Mouse (Mus musculus) limb, embryonic 13.5 days (tissue): ENCODE measurements around the gene Gclc. TPM values are rescaled to one million over a fixed set of nuclear protein-coding genes. Genes with fewer than 3 reads are reported as not detected.

ENCODE experiments used
- ATAC-seq: fragments of 200-750 bp; cut with Nextera tagmentation; 2 replicates; pipeline ENCODE4 v1.8.0; 2017; ENCODE audit warnings: low read depth, moderate number of reproducible peaks, moderate TSS enrichment; ENCODE audit not compliant: low FRiP score
- H3K27ac ChIP-seq: fragments of 300-500 bp; sonication (generic); 2 replicates; pipeline ENCODE4 v1.5.1; 2015; ENCODE audit warnings: inconsistent platforms, mild to moderate bottlenecking, moderate library complexity
- H3K27me3 ChIP-seq: fragments of 300-500 bp; sonication (generic); 2 replicates; pipeline ENCODE4 v1.6.1; 2015; ENCODE audit warnings: mild to moderate bottlenecking, inconsistent platforms
- H3K36me3 ChIP-seq: fragments of 300-500 bp; sonication (generic); 2 replicates; pipeline ENCODE4 v1.6.1; 2015; ENCODE audit warnings: inconsistent platforms, mild to moderate bottlenecking, moderate library complexity
- H3K4me1 ChIP-seq: fragments of 300-500 bp; sonication (generic); 2 replicates; pipeline ENCODE4 v1.6.1; 2015; ENCODE audit warnings: inconsistent platforms
- H3K4me2 ChIP-seq: fragments of 300-500 bp; sonication (generic); replicated peaks from 2 replicates; pipeline ENCODE4 v1.6.1; 2015; ENCODE audit warnings: inconsistent platforms, mild to moderate bottlenecking, moderate library complexity
- H3K4me3 ChIP-seq: fragments of 300-500 bp; sonication (generic); 2 replicates; pipeline ENCODE4 v1.5.1; 2015; ENCODE audit warnings: moderate library complexity, mild to moderate bottlenecking, inconsistent platforms
- H3K9ac ChIP-seq: fragments of 300-500 bp; sonication (generic); 2 replicates; pipeline ENCODE4 v1.6.1; 2015; ENCODE audit warnings: mild to moderate bottlenecking, inconsistent platforms
- H3K9me3 ChIP-seq: fragments of 300-500 bp; sonication (generic); 2 replicates; pipeline ENCODE4 v1.6.1; 2016; ENCODE audit warnings: inconsistent platforms
- WGBS: fragments of 180-500 bp; shearing (Covaris S2); methylation state at CpG from one replicate; pipeline ENCODE4 v1.1.7; 2015; 5-methylcytosine and 5-hydroxymethylcytosine counted together
- polyA plus RNA-seq: library from polyadenylated mRNA; unstranded; fragments of >200 nt; fragmentation: Nextera tagmentation; extraction: Ambion mirVana; gene quantifications from 2 replicates; pipeline ENCODE4 v1.2.1, GENCODE M21; 2015

Gclc gene
- polyA plus RNA-seq, 1 experiment from 2014 or later = 11.0 TPM

DNA sequence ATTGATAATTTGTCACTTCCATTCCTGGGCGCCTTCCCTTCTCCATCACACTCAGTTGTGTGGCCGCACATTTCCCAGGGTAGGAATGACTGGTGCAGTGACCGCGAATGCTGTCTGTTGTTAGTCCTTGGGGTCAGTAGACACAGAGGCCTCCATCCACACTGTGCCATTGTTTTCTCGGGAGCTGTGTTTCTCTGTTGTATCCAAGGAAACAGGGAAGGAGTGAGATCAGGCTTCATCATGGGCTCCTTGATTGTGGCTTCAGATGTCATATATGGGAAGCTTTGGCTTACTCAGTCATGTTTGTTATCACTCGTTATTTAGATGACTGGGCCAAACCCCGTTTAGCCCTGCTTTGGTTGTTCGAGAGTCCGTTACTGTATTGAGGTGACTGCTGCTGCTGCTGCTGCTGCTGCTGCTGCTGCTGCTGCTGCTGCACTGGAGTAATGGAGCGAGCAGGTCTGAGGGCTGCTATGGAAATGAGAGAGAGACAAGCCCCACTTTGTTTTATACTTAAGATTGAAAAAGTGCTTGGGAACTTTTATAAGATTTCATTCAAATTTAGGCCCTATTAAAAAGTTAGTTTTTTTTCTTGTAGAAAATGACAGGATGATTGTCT, 17.5 kb downstream of the Gclc start:
- H3K4me1 ChIP-seq = 0 out of 2 replicates have a peak, but pooled peaks cover 3% of the 10 kb centered on the region
- WGBS = 79% methylated on average over 10 of the region's 10 CpGs
- ATAC-seq = no peak
- H3K4me2 ChIP-seq = no peak overlapping the region
- H3K36me3 ChIP-seq = 0 out of 2 replicates have a peak, but pooled peaks cover 8% of the 10 kb centered on the region
- no peak overlapping the region for H3K9ac ChIP-seq
- no peak overlapping the region for H3K4me3 ChIP-seq
- no peaks in the 10 kb centered on the region for H3K9me3 ChIP-seq
- no peak overlapping the region for H3K27ac ChIP-seq
- no peaks in the 10 kb centered on the region for H3K27me3 ChIP-seq

DNA sequence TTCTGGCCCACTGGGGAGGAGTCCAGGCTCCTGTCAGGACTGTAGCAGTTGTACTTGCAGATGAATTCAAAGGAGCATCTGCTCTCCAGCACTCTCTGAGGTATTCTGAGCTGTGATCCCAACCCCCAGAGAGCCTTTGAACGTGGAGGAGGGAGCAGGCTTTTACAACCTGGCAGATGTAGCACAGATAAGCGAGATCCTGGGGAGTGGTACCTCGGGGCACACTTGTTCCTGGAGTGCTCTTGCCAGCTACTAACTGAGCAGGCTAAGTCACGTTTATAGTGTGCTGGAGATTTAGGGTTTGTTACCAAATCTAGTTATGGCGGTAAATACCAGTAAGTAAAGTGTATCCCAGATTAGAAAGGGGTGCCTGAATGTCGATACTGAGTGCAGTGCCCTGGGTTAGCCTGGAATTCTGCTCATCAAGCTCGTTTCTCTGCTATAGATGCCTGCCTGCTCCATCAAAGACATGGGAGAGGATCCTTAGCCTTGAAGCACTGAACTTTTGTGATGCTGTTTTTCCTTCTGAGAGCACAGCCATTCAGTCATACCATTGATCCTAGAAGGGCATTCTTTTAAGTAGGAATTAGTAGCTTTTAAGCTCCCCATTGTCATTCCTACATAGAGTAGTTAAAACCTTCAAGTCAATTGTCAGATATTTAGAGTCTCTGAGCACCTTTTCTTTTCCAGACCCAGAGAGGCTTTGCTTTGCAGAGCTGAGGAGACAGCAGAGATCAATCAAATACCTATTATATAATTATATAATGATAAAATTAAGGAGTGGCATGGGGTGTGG, 22.6 kb downstream of the Gclc start:
- ATAC-seq = no peak
- Histone ChIP-seq H3K9me3 (no peaks in the 10 kb centered on the region), H3K27me3 (no peaks in the 10 kb centered on the region), H3K9ac (no peak overlapping the region), H3K4me2 (no peak overlapping the region), H3K36me3 (peaks cover 28% of the 10 kb centered on the region), H3K27ac (no peak overlapping the region), H3K4me1 (no peaks in the 10 kb centered on the region), H3K4me3 (no peak overlapping the region)
- WGBS = 32% methylated on average over 7 of the region's 7 CpGs

DNA sequence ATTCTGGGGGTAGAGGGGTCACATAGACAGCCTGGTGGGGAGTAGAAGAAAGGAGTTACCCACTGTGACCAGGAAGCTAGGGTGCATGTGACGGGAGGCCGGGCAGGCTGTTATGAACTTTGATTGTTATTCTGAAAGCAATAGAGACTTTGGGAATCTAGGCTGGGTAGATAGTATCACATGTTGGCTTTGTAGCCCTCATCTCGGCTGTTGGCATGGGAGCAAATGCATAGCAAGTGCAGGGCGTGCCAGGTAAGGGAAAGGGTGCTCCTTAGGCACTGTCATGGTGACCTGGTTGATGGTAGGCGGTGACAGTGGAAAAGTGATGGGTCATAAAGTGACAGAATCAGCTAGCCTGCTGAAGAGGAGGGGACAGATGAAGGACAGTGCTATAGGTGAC, 23.3 kb downstream of the Gclc start:
- no peak overlapping the region for H3K4me3 ChIP-seq
- no peaks in the 10 kb centered on the region for H3K4me1 ChIP-seq
- ATAC-seq = no peak
- no peak overlapping the region for H3K27ac ChIP-seq
- WGBS = 94% methylated on average over 5 of the region's 5 CpGs
- no peaks in the 10 kb centered on the region for H3K9me3 ChIP-seq
- H3K9ac ChIP-seq = no peak overlapping the region
- no peaks in the 10 kb centered on the region for H3K27me3 ChIP-seq
- no peak overlapping the region for H3K4me2 ChIP-seq
- H3K36me3 ChIP-seq = peaks cover 31% of the 10 kb centered on the region

DNA sequence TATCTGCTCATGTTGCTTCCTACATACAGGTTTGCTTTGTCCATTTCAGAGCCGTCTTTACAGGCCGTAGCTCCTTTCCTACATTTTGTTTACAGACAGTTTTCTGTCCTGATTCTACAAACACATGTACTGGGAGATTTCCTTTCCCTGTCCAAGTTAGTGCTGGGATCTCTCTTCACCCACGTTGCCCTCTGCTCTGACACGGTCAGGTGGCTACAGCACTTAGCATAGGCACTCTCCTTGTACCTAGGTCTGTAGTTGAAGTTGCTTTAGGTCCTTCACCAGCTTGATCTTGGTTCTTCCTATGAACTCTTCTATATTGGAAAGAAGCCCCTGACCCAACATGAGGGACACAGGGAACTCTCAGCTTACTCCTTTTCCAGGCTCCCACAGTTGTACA, 25.4 kb downstream of the Gclc start:
- H3K4me1 ChIP-seq = no peaks in the 10 kb centered on the region
- H3K9ac ChIP-seq = no peak overlapping the region
- 91% methylated on average over 4 of the region's 4 CpGs for WGBS
- no peak overlapping the region for H3K4me2 ChIP-seq
- ATAC-seq = no peak
- H3K27ac ChIP-seq = no peak overlapping the region
- H3K4me3 ChIP-seq = no peak overlapping the region
- H3K36me3 ChIP-seq = peaks cover 44% of the 10 kb centered on the region
- no peaks in the 10 kb centered on the region for H3K9me3 ChIP-seq
- no peaks in the 10 kb centered on the region for H3K27me3 ChIP-seq

DNA sequence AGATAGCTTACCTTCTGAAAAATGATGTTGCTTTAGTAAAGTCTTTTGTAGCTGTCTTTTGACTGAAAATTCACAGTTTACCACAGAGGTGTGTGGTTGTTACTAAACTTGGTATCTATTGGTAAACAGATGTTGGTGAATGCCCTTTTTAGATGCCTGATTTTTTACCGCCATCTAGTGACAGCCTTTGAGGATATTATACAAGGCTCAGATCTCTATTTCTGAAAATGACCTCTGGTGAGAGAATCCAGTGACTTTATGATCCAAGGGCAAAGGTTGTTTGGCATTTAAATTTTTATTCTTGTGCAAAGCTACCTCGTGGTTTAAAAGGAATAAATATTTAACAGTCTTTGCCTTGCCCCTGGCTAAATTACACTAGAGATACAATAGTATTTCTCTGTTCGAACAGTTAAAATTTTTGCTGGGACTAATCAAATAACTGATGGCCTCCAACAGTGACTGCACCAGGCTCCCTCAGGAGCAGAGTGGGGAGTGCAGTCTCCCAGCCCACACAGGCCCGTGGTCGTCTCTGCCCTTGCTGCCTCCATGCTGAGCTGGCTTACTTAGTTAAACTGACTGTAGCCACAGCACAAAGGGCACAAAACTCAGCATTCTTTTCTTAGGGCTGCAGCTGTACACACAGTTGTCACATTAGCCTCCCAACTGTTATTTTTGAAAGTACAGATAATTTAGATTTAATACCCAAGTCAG, 27.3 kb downstream of the Gclc start:
- no peaks in the 10 kb centered on the region for H3K9me3 ChIP-seq
- H3K4me1 ChIP-seq = no peaks in the 10 kb centered on the region
- no peak overlapping the region for H3K4me3 ChIP-seq
- H3K4me2 ChIP-seq = no peak overlapping the region
- H3K27me3 ChIP-seq = no peaks in the 10 kb centered on the region
- WGBS = 54% methylated on average over 5 of the region's 5 CpGs
- no peak overlapping the region for H3K27ac ChIP-seq
- no peak for ATAC-seq
- peaks cover 53% of the 10 kb centered on the region for H3K36me3 ChIP-seq
- no peak overlapping the region for H3K9ac ChIP-seq

DNA sequence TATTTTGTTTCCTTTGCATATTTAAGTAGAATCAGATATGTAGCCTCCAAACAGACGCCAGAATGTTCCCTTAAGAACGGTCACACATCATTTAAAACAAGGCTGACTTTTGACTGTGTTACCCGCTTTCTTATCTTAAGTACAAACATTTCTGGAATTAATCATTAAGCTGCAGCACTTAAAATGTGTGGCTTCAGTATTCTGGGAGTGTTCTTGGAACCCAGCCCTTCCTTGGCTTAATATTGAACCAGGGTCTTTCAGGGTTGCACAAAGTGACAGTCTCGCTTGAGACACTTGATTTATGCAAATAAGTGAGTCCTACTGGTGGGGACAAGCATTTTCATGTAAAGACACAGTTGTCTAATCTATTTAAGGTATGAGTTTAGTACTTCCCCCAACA, 27.9 kb downstream of the Gclc start:
- Histone ChIP-seq H3K36me3 (peaks cover 58% of the 10 kb centered on the region), H3K27me3 (no peaks in the 10 kb centered on the region), H3K9me3 (no peaks in the 10 kb centered on the region), H3K4me1 (no peaks in the 10 kb centered on the region), H3K4me2 (no peak overlapping the region), H3K4me3 (no peak overlapping the region), H3K9ac (no peak overlapping the region), H3K27ac (no peak overlapping the region)
- ATAC-seq = no peak
- WGBS = 69% methylated on average over 4 of the region's 4 CpGs

DNA sequence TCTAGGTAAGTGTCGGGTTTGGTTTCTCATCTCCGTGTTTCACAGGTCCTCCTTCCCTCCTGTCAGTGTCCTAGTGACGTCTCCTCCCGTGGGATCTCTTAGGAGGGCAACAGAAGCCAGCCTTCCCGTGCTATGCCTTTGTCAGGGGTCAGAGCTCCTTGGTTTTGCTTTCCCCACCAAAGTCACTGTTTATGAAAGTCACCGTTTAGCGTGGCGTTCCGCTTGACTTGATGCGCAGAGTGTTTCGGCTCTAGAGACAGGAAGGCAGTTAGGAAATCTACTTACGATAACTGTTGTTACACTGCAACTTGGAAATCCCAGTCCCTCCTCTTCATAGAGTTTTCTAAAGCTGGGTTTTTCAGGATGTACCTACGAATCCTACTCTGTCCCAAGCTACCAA, 28.7 kb downstream of the Gclc start:
- peaks cover 66% of the 10 kb centered on the region for H3K36me3 ChIP-seq
- H3K4me1 ChIP-seq = no peaks in the 10 kb centered on the region
- H3K27me3 ChIP-seq = no peaks in the 10 kb centered on the region
- H3K4me2 ChIP-seq = no peak overlapping the region
- no peak overlapping the region for H3K9ac ChIP-seq
- H3K4me3 ChIP-seq = no peak overlapping the region
- no peak overlapping the region for H3K27ac ChIP-seq
- no peaks in the 10 kb centered on the region for H3K9me3 ChIP-seq
- 89% methylated on average over 13 of the region's 13 CpGs for WGBS
- no peak for ATAC-seq

DNA sequence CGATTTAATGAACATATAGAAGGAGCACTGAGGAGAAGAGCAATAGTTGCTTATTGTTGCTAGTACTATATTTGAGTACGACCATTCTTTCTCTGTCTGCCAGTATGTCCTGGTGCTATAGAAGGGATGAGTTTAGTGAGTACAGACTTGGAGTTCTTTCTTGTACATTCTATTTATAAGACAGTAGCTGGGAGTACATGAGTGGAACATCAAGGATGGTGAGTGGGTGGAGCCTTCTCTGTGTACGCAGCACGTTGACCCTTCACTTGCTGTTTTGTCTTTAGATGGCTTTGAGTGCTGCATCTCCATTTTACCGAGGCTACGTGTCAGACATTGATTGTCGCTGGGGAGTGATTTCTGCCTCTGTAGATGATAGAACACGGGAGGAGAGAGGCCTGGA, 31.1 kb downstream of the Gclc start:
- H3K4me3 ChIP-seq = no peak overlapping the region
- H3K4me2 ChIP-seq = no peak overlapping the region
- H3K9me3 ChIP-seq = no peaks in the 10 kb centered on the region
- 94% methylated on average over 8 of the region's 8 CpGs for WGBS
- no peak overlapping the region for H3K27ac ChIP-seq
- ATAC-seq = no peak
- no peaks in the 10 kb centered on the region for H3K4me1 ChIP-seq
- H3K36me3 ChIP-seq = peaks cover 54% of the 10 kb centered on the region
- H3K27me3 ChIP-seq = no peaks in the 10 kb centered on the region
- no peak overlapping the region for H3K9ac ChIP-seq

DNA sequence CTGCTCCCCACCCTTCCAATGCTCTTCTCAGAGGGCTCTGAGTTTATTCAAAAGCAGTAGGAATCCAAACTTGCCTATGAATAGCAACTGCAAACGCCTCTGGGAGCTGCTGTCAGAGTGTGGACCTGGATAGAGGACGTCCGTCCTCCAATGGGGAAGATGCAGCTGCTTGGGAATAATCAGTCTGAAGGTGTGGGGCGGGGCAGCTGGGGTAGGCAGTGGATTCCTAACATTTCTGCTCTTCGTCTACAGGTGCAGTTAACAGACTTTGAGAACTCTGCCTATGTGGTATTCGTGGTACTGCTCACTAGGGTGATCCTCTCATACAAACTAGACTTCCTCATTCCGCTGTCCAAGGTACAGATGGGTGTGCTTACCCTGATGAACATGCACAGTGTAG, 33.6 kb downstream of the Gclc start:
- ATAC-seq = no peak
- Histone ChIP-seq H3K4me1 (no peaks in the 10 kb centered on the region), H3K27me3 (no peaks in the 10 kb centered on the region), H3K4me2 (no peak overlapping the region), H3K9ac (no peak overlapping the region), H3K27ac (no peak overlapping the region), H3K9me3 (no peaks in the 10 kb centered on the region), H3K4me3 (no peak overlapping the region), H3K36me3 (peaks cover 73% of the 10 kb centered on the region)
- 87% methylated on average over 7 of the region's 7 CpGs for WGBS

DNA sequence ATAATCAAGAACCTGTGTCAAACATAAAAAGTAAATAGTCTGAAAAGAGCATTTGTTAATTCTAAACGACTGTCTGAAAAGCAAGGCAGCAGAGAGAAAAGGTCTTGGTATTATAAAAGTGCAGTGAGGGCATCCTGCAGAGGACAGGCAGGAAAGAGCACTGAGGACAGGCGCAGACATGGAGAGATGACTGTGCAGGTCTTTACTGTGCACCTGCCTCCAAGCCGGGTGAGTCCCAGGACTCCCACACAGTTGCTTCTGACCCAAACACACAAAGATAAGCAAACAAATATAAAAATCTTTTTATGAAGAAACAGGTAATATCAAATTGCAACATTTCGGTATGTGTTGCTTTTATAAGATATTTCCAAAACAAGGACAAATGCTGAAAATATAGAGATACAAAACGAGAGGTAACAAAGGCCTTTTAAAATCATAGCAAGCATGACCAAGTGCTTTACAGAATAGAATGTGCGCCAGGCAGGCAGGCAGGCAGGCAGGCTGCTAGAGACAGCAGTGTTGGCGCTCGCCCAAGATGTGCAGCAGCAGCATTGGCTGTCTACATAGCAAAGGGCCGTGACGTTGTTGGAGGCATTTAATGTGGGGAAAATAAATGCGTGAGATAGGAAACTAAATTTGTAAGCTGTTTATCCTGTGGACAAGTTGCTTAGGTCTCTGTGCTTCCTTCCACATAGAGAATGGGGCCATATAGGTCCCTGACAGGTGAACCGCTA, 35.4 kb downstream of the Gclc start:
- H3K4me1 ChIP-seq = no peaks in the 10 kb centered on the region
- no peak overlapping the region for H3K9ac ChIP-seq
- H3K4me2 ChIP-seq = no peak overlapping the region
- 85% methylated on average over 12 of the region's 12 CpGs for WGBS
- H3K9me3 ChIP-seq = no peaks in the 10 kb centered on the region
- H3K27ac ChIP-seq = no peak overlapping the region
- ATAC-seq = no peak
- H3K27me3 ChIP-seq = no peaks in the 10 kb centered on the region
- H3K4me3 ChIP-seq = no peak overlapping the region
- peaks cover 73% of the 10 kb centered on the region for H3K36me3 ChIP-seq

DNA sequence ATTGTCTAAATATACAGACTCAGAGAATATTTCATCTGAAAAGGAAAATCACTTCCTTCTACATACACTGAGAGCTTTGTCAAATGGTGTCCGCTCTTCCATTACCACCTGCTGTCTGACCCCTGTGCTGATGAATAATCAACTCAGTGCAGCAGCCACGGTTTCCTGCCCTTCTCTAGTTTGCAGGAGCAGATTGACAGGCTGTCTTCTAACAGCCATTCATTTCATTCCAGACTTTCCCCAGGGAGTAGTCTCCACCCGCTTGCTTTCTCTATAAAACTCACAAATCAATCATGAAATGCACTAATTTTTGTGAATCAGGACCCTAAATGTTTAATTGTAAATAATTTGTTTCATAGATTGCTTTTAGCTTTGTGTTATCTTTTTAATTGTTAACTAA, 39.5 kb downstream of the Gclc start:
- ATAC-seq = no peak
- H3K4me1 ChIP-seq = no peaks in the 10 kb centered on the region
- H3K4me2 ChIP-seq = no peak overlapping the region
- peaks cover 43% of the 10 kb centered on the region for H3K36me3 ChIP-seq
- H3K9me3 ChIP-seq = no peaks in the 10 kb centered on the region
- no peaks in the 10 kb centered on the region for H3K27me3 ChIP-seq
- H3K27ac ChIP-seq = no peak overlapping the region
- H3K4me3 ChIP-seq = no peak overlapping the region
- WGBS = 58% methylated on average over 3 of the region's 3 CpGs
- no peak overlapping the region for H3K9ac ChIP-seq

DNA sequence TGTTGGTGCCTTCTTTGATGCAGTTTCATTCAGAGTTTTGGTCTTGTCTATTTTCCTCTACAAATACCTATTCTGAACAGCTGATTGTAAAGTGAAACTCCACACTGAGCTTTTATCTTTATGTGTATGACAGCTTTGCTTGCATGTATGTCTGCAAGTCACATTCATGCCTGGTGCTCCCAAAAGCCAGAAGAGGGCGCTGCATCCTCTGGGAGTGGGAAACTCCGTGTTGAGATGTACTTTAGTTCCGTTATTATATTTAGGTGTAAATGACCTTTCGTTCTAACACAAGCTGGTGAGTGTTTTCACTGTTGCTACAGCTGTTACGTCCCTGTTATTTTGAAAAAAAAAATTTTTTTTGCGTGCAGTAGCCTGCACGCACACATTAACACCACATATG, 48.1 kb downstream of the Gclc start:
- Histone ChIP-seq H3K9ac (no peak overlapping the region), H3K27me3 (no peaks in the 10 kb centered on the region), H3K4me2 (no peak overlapping the region), H3K27ac (no peak overlapping the region), H3K9me3 (no peaks in the 10 kb centered on the region), H3K4me3 (no peak overlapping the region), H3K4me1 (peaks cover 4% of the 10 kb centered on the region; the same call in 1 of the 2 replicates), H3K36me3 (no peaks in the 10 kb centered on the region)
- ATAC-seq = no peak
- WGBS = 49% methylated on average over 7 of the region's 7 CpGs
